Mouse (Mus musculus) erythroblast, embryonic 14.5 days (primary cell): Measurements from ENCODE around the gene Col1a2.

ENCODE experiments used
- GATA1 ChIP-seq: IDR thresholded peaks from 2 replicates; pipeline ENCODE4 v1.6.1; 2012; ENCODE audit warnings: low read length, inconsistent platforms, mixed read lengths
- TAL1 ChIP-seq: IDR thresholded peaks from 3 replicates; pipeline ENCODE4 v1.6.1; 2012; ENCODE audit warnings: low read length, inconsistent platforms, mixed read lengths

GRCm38 (mm10) chr6:4534462-4535079 lies 30.0 kb downstream of the Col1a2 start:
- TF ChIP-seq GATA1 (no peak), TAL1 (no peak)
